ENCODE assay signal across 14 mouse cellular contexts in genomic region chr9:87894596-87894995, GRCm38 (mm10).
"Had no signal": no experiment of that assay in that cellular context is flagged by ENCODE, and none has a peak within 500 bp of the region (broad histone marks: within the 10 kb centered on the region; RNA-seq: fewer than 3 reads in every experiment).

No protein-coding gene starts in this region.

- DNase-seq: kidney, adult 11 months; kidney, adult 8-10 months; kidney, postnatal 25 days; layer of hippocampus, adult 9-11 months; liver, embryonic 13.5 days; lung, adult 2 months; lung, postnatal 14 days; lung, postnatal 4 days; spleen, adult 18-20 months; thymus, postnatal 25 days had no signal

- H3K36me3 ChIP-seq: kidney, embryonic 15.5 days; liver, embryonic 13.5 days; midbrain, embryonic 15.5 days; stomach, embryonic 15.5 days had no signal

- H3K4me2 ChIP-seq: kidney, embryonic 15.5 days; liver, embryonic 13.5 days; midbrain, embryonic 15.5 days; stomach, embryonic 15.5 days had no signal

- H3K4me1 ChIP-seq: kidney, embryonic 15.5 days; liver, embryonic 13.5 days; stomach, embryonic 15.5 days had no signal

- H3K4me3 ChIP-seq: kidney, embryonic 15.5 days; layer of hippocampus, adult 2 months; liver, embryonic 13.5 days; midbrain, embryonic 15.5 days; stomach, embryonic 15.5 days had no signal

- H3K27ac ChIP-seq: kidney, embryonic 15.5 days; layer of hippocampus, adult 2 months; liver, embryonic 13.5 days; midbrain, embryonic 15.5 days; stomach, embryonic 15.5 days had no signal

- H3K9me3 ChIP-seq: kidney, embryonic 15.5 days; liver, embryonic 13.5 days; midbrain, embryonic 15.5 days; stomach, embryonic 15.5 days had no signal

- H3K27me3 ChIP-seq: kidney, embryonic 15.5 days; liver, embryonic 13.5 days; midbrain, embryonic 15.5 days; stomach, embryonic 15.5 days had no signal

- H3K9ac ChIP-seq: kidney, embryonic 15.5 days; liver, embryonic 13.5 days; midbrain, embryonic 15.5 days; stomach, embryonic 15.5 days had no signal
